In the genomic region with DNA sequence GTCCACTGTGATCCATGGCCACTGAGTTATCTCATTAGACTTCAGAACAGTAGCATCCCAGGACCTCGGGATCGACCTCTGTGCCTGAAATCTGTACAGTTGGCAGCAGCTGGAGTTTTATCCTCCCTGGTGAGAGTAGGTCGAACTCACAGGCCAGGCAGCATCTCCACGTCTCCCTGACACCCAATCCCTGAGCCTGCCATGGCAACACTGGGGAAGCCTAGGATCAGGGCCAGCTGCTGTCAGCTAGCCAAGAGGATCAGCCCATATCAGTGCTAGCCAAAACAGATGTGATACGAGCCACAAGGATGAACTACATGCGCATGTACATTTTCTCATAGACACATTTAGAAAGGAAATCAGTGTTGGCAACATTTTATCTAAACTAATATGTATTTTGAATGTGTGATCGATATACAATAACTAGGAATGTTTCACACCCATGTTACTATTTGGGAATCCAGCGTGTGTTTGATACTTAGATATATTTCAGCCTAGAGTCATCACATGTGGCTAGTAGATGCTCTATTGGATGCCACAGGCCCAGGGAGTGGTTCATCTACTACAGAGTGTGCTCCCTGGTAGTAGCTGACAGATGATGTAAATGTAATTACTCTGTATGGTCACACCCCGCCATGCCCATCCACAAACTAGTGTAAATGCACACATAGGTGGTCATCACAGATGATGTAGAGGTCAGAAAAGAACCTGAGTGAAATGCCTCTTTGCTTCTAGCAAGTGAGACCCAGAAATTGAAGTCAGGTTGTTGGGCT, we compare ENCODE assay signal across 8 mouse cellular contexts.
A peak's percentile ranks its signal among the peaks of the same experiment; 100 is the strongest.
DNase-seq lines count a peak whose midpoint lies in the region; TF ChIP-seq lines count a peak whose summit lies in the region.

No protein-coding gene starts in this region.

- whole genome bisulfite sequencing in heart, adult 2 months = 56% methylated on average over 9 of the region's 9 CpGs

- no peaks in the 10 kb centered on the region for H3K36me3 ChIP-seq in heart, adult 2 months (ENCODE audit: control insufficient read depth, insufficient read depth, low read length)

- no peaks in the 10 kb centered on the region for H3K27me3 ChIP-seq in heart, adult 2 months (ENCODE audit: control insufficient read depth, insufficient read depth, low read length)

- no peaks in the 10 kb centered on the region for H3K79me2 ChIP-seq in heart, adult 2 months (replicated peaks; ENCODE audit: control insufficient read depth, insufficient read depth, low read length)

- peak; percentile 36 to 49 for DNase-seq in frontal cortex, postnatal 10 days (ENCODE audit: low spot score in 2 of 2)
- DNase-seq in frontal cortex, postnatal 14 days (ENCODE audit: low spot score in 2 of 2) = no peak
- DNase-seq in ovary, adult 18-20 months (ENCODE audit: low spot score) = peak; percentile 74
- DNase-seq in ovary, postnatal 14 days (ENCODE audit: low spot score) = no peak
- DNase-seq in layer of hippocampus, postnatal 10 days (ENCODE audit: low spot score in 2 of 2) = peak; percentile 50 to 62
- DNase-seq in right cerebral cortex, postnatal 14 days = peak; percentile 48
- no peak for DNase-seq in heart, adult 2 months
- no peak for DNase-seq in cerebellum, adult 11-12 months

- TF ChIP-seq CTCF in heart, adult 2 months (IDR thresholded peaks at IDR 0.05) = no peak

- intact Hi-C loops in heart, adult 2 months (cut with DNase I) = no loop called here

- no peak overlapping the region for H3K9ac ChIP-seq in heart, adult 2 months (ENCODE audit: low read depth, low read length)

- no peak overlapping the region for H3K4me3 ChIP-seq in heart, adult 2 months

- TF ChIP-seq POLR2A in heart, adult 2 months (IDR thresholded peaks at IDR 0.05; ENCODE audit: insufficient read depth, low read depth, low read length) = no peak

- no peaks in the 10 kb centered on the region for H3K4me1 ChIP-seq in heart, adult 2 months (ENCODE audit: control insufficient read depth, insufficient read depth, low read length)

- H3K27ac ChIP-seq in heart, adult 2 months = no peak overlapping the region

- TF ChIP-seq EP300 in heart, adult 2 months (IDR thresholded peaks at IDR 0.05; ENCODE audit: insufficient read depth, low read depth, low read length) = no peak

Comparison
In these comparisons a context has a peak if more than half of its experiments do, and no peak if none do; other contexts are left out.
1. DNase-seq: peak in frontal cortex, postnatal 10 days (2 of 2), ovary, adult 18-20 months (single experiment), layer of hippocampus, postnatal 10 days (2 of 2) and right cerebral cortex, postnatal 14 days (single experiment); none in frontal cortex, postnatal 14 days (0 of 2), ovary, postnatal 14 days (single experiment), heart, adult 2 months (0 of 2) and cerebellum, adult 11-12 months (single experiment).